22 mouse cellular contexts compared by ENCODE assay signal in the genomic region with DNA sequence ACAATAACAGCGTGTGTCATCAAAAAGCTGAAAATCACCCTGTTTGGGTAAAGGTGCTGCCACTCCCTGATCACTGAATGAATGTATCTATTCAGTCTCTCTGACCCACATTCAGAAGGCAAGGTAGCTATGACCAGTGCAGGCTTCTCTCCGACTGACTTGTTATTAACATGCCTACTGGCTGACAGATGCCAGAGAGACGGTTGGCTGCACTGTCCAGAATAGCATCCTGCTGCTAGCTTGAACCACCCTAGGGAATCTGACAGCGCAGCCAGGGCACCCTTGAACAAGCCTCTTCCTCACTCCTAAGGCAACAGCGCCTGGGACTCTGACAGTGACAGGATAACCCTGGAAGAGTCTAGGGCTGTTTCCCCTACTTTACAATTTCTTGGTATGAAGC. TPM values are rescaled to one million over a fixed set of nuclear protein-coding genes. Genes with fewer than 3 reads are reported as not detected.
DNase-seq lines count a peak whose midpoint lies in the region; ATAC-seq and TF ChIP-seq lines count a peak whose summit lies in the region.
"Had no signal": no experiment of that assay in that cellular context is flagged by ENCODE, and none has a peak within 500 bp of the region (broad histone marks: within the 10 kb centered on the region; RNA-seq: fewer than 3 reads in every experiment).

No protein-coding gene starts in this region.

- H3K9me3 ChIP-seq in heart, embryonic 16.5 days (replicated peaks; ENCODE audit: control insufficient read depth, low read length) = no peaks in the 10 kb centered on the region
- H3K9me3 ChIP-seq: embryonic facial prominence, embryonic 12.5 days; heart, embryonic 12.5 days; intestine, embryonic 15.5 days had no signal

- WGBS in heart, embryonic 16.5 days = 58% methylated on average over 5 of the region's 5 CpGs
- WGBS in small intestine, adult 2 months = 90% methylated on average over 5 of the region's 5 CpGs

- no peak overlapping the region for H3K9ac ChIP-seq in heart, embryonic 16.5 days (ENCODE audit: low read length)
- H3K9ac ChIP-seq: embryonic facial prominence, embryonic 12.5 days; heart, embryonic 12.5 days; hindbrain, embryonic 14.5 days; intestine, embryonic 15.5 days; lung, embryonic 14.5 days had no signal

- H3K27ac ChIP-seq in heart, embryonic 16.5 days (ENCODE audit: low read length) = 0 out of 2 replicates have a peak overlapping the region, but pooled peaks have one; percentile 16
- H3K27ac ChIP-seq in small intestine, adult 2 months (ENCODE audit: insufficient read depth, low read depth, low read length) = peak overlapping the region; percentile 18; the same call in 1 of the 2 replicates
- H3K27ac ChIP-seq: embryonic facial prominence, embryonic 12.5 days; hindbrain, embryonic 14.5 days; intestine, embryonic 15.5 days had no signal

- no peak overlapping the region for H3K4me3 ChIP-seq in heart, embryonic 16.5 days (ENCODE audit: low read length)
- no peak overlapping the region for H3K4me3 ChIP-seq in small intestine, adult 2 months (ENCODE audit: low read depth, low read length)
- H3K4me3 ChIP-seq: embryonic facial prominence, embryonic 12.5 days; heart, embryonic 12.5 days; intestine, embryonic 15.5 days had no signal

- H3K36me3 ChIP-seq in heart, embryonic 16.5 days (ENCODE audit: control insufficient read depth, insufficient read depth) = no peaks in the 10 kb centered on the region
- H3K36me3 ChIP-seq in small intestine, adult 2 months (ENCODE audit: control insufficient read depth, insufficient read depth, low read length) = no peaks in the 10 kb centered on the region
- H3K36me3 ChIP-seq: embryonic facial prominence, embryonic 12.5 days; heart, embryonic 12.5 days; intestine, embryonic 15.5 days had no signal

- H3K4me1 ChIP-seq in heart, embryonic 16.5 days (ENCODE audit: control insufficient read depth, insufficient read depth, low read length) = peaks cover 54% of the 10 kb centered on the region
- peaks cover 5% of the 10 kb centered on the region; the same call in 1 of the 2 replicates for H3K4me1 ChIP-seq in small intestine, adult 2 months (ENCODE audit: control insufficient read depth, insufficient read depth, insufficient read length, low read length)

- ATAC-seq in heart, embryonic 16.5 days (replicated peaks; ENCODE audit: extremely low read depth, insufficient read depth, low FRiP score) = no peak
- ATAC-seq: forebrain, embryonic 14.5 days; intestine, embryonic 15.5 days; midbrain, embryonic 16.5 days had no signal

- TF ChIP-seq POLR2A in small intestine, adult 2 months (IDR thresholded peaks at IDR 0.05; ENCODE audit: low read depth, low read length) = no peak

- peak; percentile 42 for DNase-seq in cerebellum, adult 9-10 months
- no peak for DNase-seq in cerebellum, postnatal 36 days
- DNase-seq in heart, postnatal 14 days = no peak
- DNase-seq in retina, postnatal 1 day = peak; percentile 35
- DNase-seq in retina, embryonic 14.5 days (ENCODE audit: low spot score) = no peak
- DNase-seq in right cerebral cortex, postnatal 10 days (ENCODE audit: low spot score in 2 of 2) = no peak
- DNase-seq: gastrocnemius, postnatal 25 days; kidney, postnatal 4 days; layer of hippocampus, adult 9-11 months; lung, embryonic 14.5 days; lung, postnatal 4 days; spleen, adult 18-20 months; thymus, postnatal 36 days had no signal

- H3K27me3 ChIP-seq in heart, embryonic 16.5 days (ENCODE audit: control insufficient read depth, insufficient read depth, low read length) = no peaks in the 10 kb centered on the region
- no peaks in the 10 kb centered on the region for H3K27me3 ChIP-seq in small intestine, adult 2 months (ENCODE audit: control insufficient read depth, insufficient read depth, low read length)
- H3K27me3 ChIP-seq: CH12.LX; embryonic facial prominence, embryonic 12.5 days; heart, embryonic 12.5 days; intestine, embryonic 15.5 days had no signal

- intact Hi-C loops in heart, postnatal 14 days (cut with DNase I) = loop anchor here (5.0 kb wide), 1 partner anchor 51 kb away; a partner anchor contains a TSS

- no peak for TF ChIP-seq CTCF in small intestine, adult 2 months (IDR thresholded peaks at IDR 0.05; ENCODE audit: extremely low read depth, insufficient read length, insufficient replicate concordance, low read depth, low read length)

- no peak overlapping the region for H3K4me2 ChIP-seq in heart, embryonic 16.5 days (ENCODE audit: low read depth, low read length)
- H3K4me2 ChIP-seq: embryonic facial prominence, embryonic 12.5 days; heart, embryonic 12.5 days; hindbrain, embryonic 14.5 days; intestine, embryonic 15.5 days; lung, embryonic 14.5 days had no signal

RNA-seq across cellular contexts. Expression of a gene that starts 53.4 kb away (rescaled TPM):
- polyA plus RNA-seq in heart, embryonic 16.5 days (2015; fragmentation: Nextera tagmentation; extraction: Ambion mirVana) = 20.1 and 23.2 TPM in 2 replicates
- total RNA-seq in heart, postnatal 14 days (2021) = 10 to 100 TPM; 47.3 to 59.0 TPM
- 6.2 and 7.5 TPM in 2 replicates for polyA plus RNA-seq in small intestine, adult 2 months (2012; rRNA removed)

Comparison
In these comparisons a context has a peak if more than half of its experiments do, and no peak if none do; other contexts are left out.
1. DNase-seq: peak in cerebellum, adult 9-10 months (single experiment) and retina, postnatal 1 day (single experiment); none in cerebellum, postnatal 36 days (0 of 2), heart, postnatal 14 days (0 of 2), retina, embryonic 14.5 days (single experiment) and right cerebral cortex, postnatal 10 days (0 of 2).